Mouse (Mus musculus) layer of hippocampus, postnatal 36 days (tissue): ENCODE measurements at regions not wholly inside any gene's neighbourhood (a gene's known extent, or its start where the extent isn't known, plus 50 kb on each side); places are given as distances from the start of the nearest gene placed in this dataset.
A peak's percentile ranks its signal among the peaks of the same experiment; 100 is the strongest.

Experiments used
- DNase-seq, 2 experiments: peaks; one replicate each; pipeline ENCODE4 v3.0.0; 2022

- no peak for DNase-seq
These were observed 56.5 kb upstream of the Phox2b start for GRCm38 (mm10) chr5:67155582-67155981.

GRCm38 (mm10) chr5:67156911-67157310 is 57.8 kb upstream of the Phox2b start:
- DNase-seq, result no peak

- DNase-seq, result no peak
These were observed 77.7 kb upstream of the Phox2b start for GRCm38 (mm10) chr5:67176827-67177226.

GRCm38 (mm10) chr5:67179221-67179620 is 80.1 kb upstream of the Phox2b start:
- no peak for DNase-seq

- peak; percentile 4 to 43 for DNase-seq
These were observed 70.9 kb upstream of the Tmem33 start for GRCm38 (mm10) chr5:67189376-67189901.

GRCm38 (mm10) chr5:67194065-67194464 is 66.3 kb upstream of the Tmem33 start:
- no peak for DNase-seq

GRCm38 (mm10) chr5:67205083-67205738 is 55.2 kb upstream of the Tmem33 start:
- no peak for DNase-seq
